Mouse (Mus musculus) ES-E14 (cell line): Measurements from ENCODE around the gene Klhl7. TPM values are rescaled to one million over a fixed set of nuclear protein-coding genes. Genes with fewer than 3 reads are reported as not detected.

Source experiments
- DNase-seq: peaks from one replicate; pipeline ENCODE4 v3.0.0-alpha.2; 2013; ENCODE audit warnings: low read depth, low spot score
- H3K27ac ChIP-seq: 2 replicates; pipeline ENCODE4 v1.5.1; 2012; ENCODE audit warnings: low read depth, mild to moderate bottlenecking, low read length, moderate library complexity, mixed read lengths; ENCODE audit not compliant: poor library complexity, insufficient read depth, severe bottlenecking
- H3K36me3 ChIP-seq: 2 replicates; pipeline ENCODE4 v1.6.1; 2012; ENCODE audit warnings: mild to moderate bottlenecking, low read length, moderate library complexity, mixed read lengths; ENCODE audit not compliant: control insufficient read depth, poor library complexity, insufficient read depth, severe bottlenecking
- H3K4me1 ChIP-seq, 2 experiments: fragments of 150-350 bp in 1 of 2; sonication (generic) in 1 of 2; 2 replicates each; pipeline ENCODE4 v1.6.1; 2012; ENCODE audit warnings: low read length in 2 of 2, mild to moderate bottlenecking in 1 of 2, mixed read lengths in 1 of 2; ENCODE audit not compliant: control insufficient read depth in 2 of 2, insufficient read depth in 2 of 2, poor library complexity in 1 of 2
- H3K4me3 ChIP-seq, 2 experiments: fragments of 150-350 bp in 1 of 2; sonication (generic) in 1 of 2; 2 replicates each; pipeline ENCODE4 v1.5.1; 2012; ENCODE audit warnings: low read length in 2 of 2, low read depth in 1 of 2, mild to moderate bottlenecking in 1 of 2, mixed read lengths in 1 of 2; ENCODE audit not compliant: insufficient read depth in 1 of 2, poor library complexity in 1 of 2, severe bottlenecking in 1 of 2
- H3K9ac ChIP-seq: 2 replicates; pipeline ENCODE4 v1.6.1; 2012; ENCODE audit warnings: low read depth, mild to moderate bottlenecking, low read length, mixed read lengths; ENCODE audit not compliant: poor library complexity, insufficient read depth, severe bottlenecking
- H3K9me3 ChIP-seq: fragments of 150-350 bp; sonication (generic); 2 replicates; pipeline ENCODE4 v1.6.1; 2012; ENCODE audit warnings: low read depth, mild to moderate bottlenecking, low read length; ENCODE audit not compliant: control insufficient read depth, insufficient read depth
- CHD2 ChIP-seq: IDR thresholded peaks from 2 replicates; pipeline ENCODE4 v1.6.1; 2014; ENCODE audit warnings: mild to moderate bottlenecking, low read depth, low read length, inconsistent platforms
- HCFC1 ChIP-seq: IDR thresholded peaks from 2 replicates; pipeline ENCODE4 v1.6.1; 2012; ENCODE audit warnings: low read length, inconsistent platforms, borderline replicate concordance; ENCODE audit not compliant: insufficient read depth
- MAFK ChIP-seq: IDR thresholded peaks from 2 replicates; pipeline ENCODE4 v1.6.1; 2014; ENCODE audit warnings: mild to moderate bottlenecking, low read depth, low read length, inconsistent platforms; ENCODE audit not compliant: insufficient read depth
- ZC3H11A ChIP-seq: IDR thresholded peaks from 2 replicates; pipeline ENCODE4 v1.6.1; 2012; ENCODE audit warnings: low read depth, mild to moderate bottlenecking, inconsistent platforms, low read length, borderline replicate concordance
- ZNF384 ChIP-seq: IDR thresholded peaks from 2 replicates; pipeline ENCODE4 v1.6.1; 2012; ENCODE audit warnings: low read depth, low read length, inconsistent platforms
- in situ Hi-C, 2 experiments: fragments of 600-800 bp; cut with MboI; formaldehyde crosslinking; loops; one replicate each; pipeline ENCODE4 v1.15.1; 2025; ENCODE audit warnings: low sequenced_read_pairs in 2 of 2, inconsistent platforms in 1 of 2; ENCODE audit not compliant: unreplicated experiment in 2 of 2
- total RNA-seq: library from RNA; depleted of rRNA; stranded (reverse); fragments of 300-350 nt; gene quantifications from 2 replicates; pipeline ENCODE4 v1.2.3, GENCODE M21; 2012

The Klhl7 gene
- total RNA-seq, 1 experiment = 30.5 TPM

GRCm38 (mm10) chr5:24152199-24152598, 51.8 kb downstream of the Klhl7 start:
- Histone ChIP-seq H3K27ac (no peak overlapping the region), H3K4me1 (peaks cover 0 to 2% of the 10 kb centered on the region in 2 experiments; a peak in 1 of 4 replicates), H3K4me3 (no peak overlapping the region), H3K9me3 (no peaks in the 10 kb centered on the region), H3K36me3 (peaks cover 5% of the 10 kb centered on the region), H3K9ac (no peak overlapping the region)
- TF ChIP-seq ZC3H11A = no peak
- TF ChIP-seq HCFC1 = no peak
- no peak for TF ChIP-seq ZNF384
- TF ChIP-seq CHD2 = no peak
- TF ChIP-seq MAFK = no peak
- DNase-seq = no peak
- in situ Hi-C loops = no loop called here

- in situ Hi-C loops = no loop called here
- no peak for DNase-seq
- H3K9me3 ChIP-seq = no peaks in the 10 kb centered on the region
- no peak overlapping the region for H3K9ac ChIP-seq
- no peak overlapping the region for H3K27ac ChIP-seq
- TF ChIP-seq CHD2 = no peak
- peak; percentile 62; the same call in 1 of the 2 replicates for TF ChIP-seq MAFK
- no peaks in the 10 kb centered on the region for H3K4me1 ChIP-seq
- no peak overlapping the region for H3K4me3 ChIP-seq
- peaks cover 2% of the 10 kb centered on the region; the same call in 1 of the 2 replicates for H3K36me3 ChIP-seq
Observed at GRCm38 (mm10) chr5:24156774-24157173, 56.4 kb downstream of the Klhl7 start.

GRCm38 (mm10) chr5:24164789-24165445, 64.5 kb downstream of the Klhl7 start, which contains the start of gene Nupl2:
TSS of gene Nupl2 (plus strand) at chr5:24164963.
- DNase-seq = peak; percentile 91
- H3K27ac ChIP-seq = peak within 1 kb of the TSS; percentile 8; the same call in 1 of the 2 replicates
- H3K36me3 ChIP-seq = peaks cover 2% of the 10 kb centered on the region; the same call in 1 of the 2 replicates
- TF ChIP-seq HCFC1 (peak; percentile 70), MAFK (no peak), CHD2 (no peak)
- in situ Hi-C loops = no loop called here
- H3K4me1 ChIP-seq = no peaks in the 10 kb centered on the region; a peak in 1 of 4 replicates
- H3K9ac ChIP-seq = peak within 1 kb of the TSS; percentile 81
- no peaks in the 10 kb centered on the region for H3K9me3 ChIP-seq
- peak within 1 kb of the TSS; percentile 73 to 84 for H3K4me3 ChIP-seq

- Histone ChIP-seq H3K9ac (no peak overlapping the region), H3K4me1 (peaks cover 2 to 5% of the 10 kb centered on the region in 2 experiments; a peak in 3 of 4 replicates), H3K27ac (no peak overlapping the region; the same call in 1 of the 2 replicates), H3K4me3 (no peak overlapping the region), H3K9me3 (no peaks in the 10 kb centered on the region), H3K36me3 (peaks cover 3% of the 10 kb centered on the region; the same call in 1 of the 2 replicates)
- DNase-seq = no peak
- TF ChIP-seq ZC3H11A (peak; percentile 29; the same call in 1 of the 2 replicates), ZNF384 (no peak), MAFK (no peak), CHD2 (no peak)
- in situ Hi-C loops = no loop called here
Observed at GRCm38 (mm10) chr5:24167263-24167662, 66.9 kb downstream of the Klhl7 start.
